Mouse (Mus musculus) MEL (cell line): ENCODE measurements around the gene H2-DMa. TPM values are rescaled to one million over a fixed set of nuclear protein-coding genes. Genes with fewer than 3 reads are reported as not detected.

Experiments used
- DNase-seq: peaks from one replicate; pipeline ENCODE4 v3.0.0; 2011; ENCODE audit warnings: low read depth, low spot score
- H3K27ac ChIP-seq: 2 replicates; pipeline ENCODE4 v1.5.1; 2012; ENCODE audit warnings: low read depth, mild to moderate bottlenecking, control low read depth, low read length, moderate library complexity; ENCODE audit not compliant: control insufficient read depth
- H3K27me3 ChIP-seq, 2 experiments: fragments of 150-350 bp in 1 of 2; sonication (generic) in 1 of 2; 2 replicates each; pipeline ENCODE4 v1.6.1; 2012; ENCODE audit warnings: low read length in 2 of 2, mild to moderate bottlenecking in 2 of 2, improper control_type of control experiment in 1 of 2, moderate library complexity in 1 of 2; ENCODE audit not compliant: insufficient read depth in 2 of 2, control insufficient read depth in 1 of 2
- H3K36me3 ChIP-seq, 2 experiments: 2 replicates each; pipeline ENCODE4 v1.6.1; 2012 to 2014; ENCODE audit warnings: low read length in 2 of 2, improper control_type of control experiment in 1 of 2, inconsistent platforms in 1 of 2, mild to moderate bottlenecking in 1 of 2; ENCODE audit not compliant: insufficient read depth in 2 of 2, control insufficient read depth in 1 of 2
- H3K4me1 ChIP-seq, 2 experiments: fragments of 150-350 bp in 1 of 2; sonication (generic) in 1 of 2; 2 replicates each; pipeline ENCODE4 v1.6.1; 2012; ENCODE audit warnings: low read length in 2 of 2, improper control_type of control experiment in 1 of 2, mild to moderate bottlenecking in 1 of 2; ENCODE audit not compliant: insufficient read depth in 2 of 2, control insufficient read depth in 1 of 2
- H3K4me3 ChIP-seq, 2 experiments: fragments of 150-350 bp in 1 of 2; sonication (generic) in 1 of 2; 2 replicates each; pipeline ENCODE4 v1.5.1; 2012; ENCODE audit warnings: low read depth in 2 of 2, low read length in 2 of 2, mild to moderate bottlenecking in 2 of 2, moderate library complexity in 2 of 2, control low read depth in 1 of 2, improper control_type of control experiment in 1 of 2; ENCODE audit not compliant: control insufficient read depth in 1 of 2, insufficient read depth in 1 of 2
- H3K79me2 ChIP-seq: 2 replicates; pipeline ENCODE4 v1.6.1; 2012; ENCODE audit warnings: mild to moderate bottlenecking, low read length, moderate library complexity; ENCODE audit not compliant: control insufficient read depth, poor library complexity, insufficient read depth
- H3K9ac ChIP-seq: 2 replicates; pipeline ENCODE4 v1.6.1; 2012; ENCODE audit warnings: low read depth, mild to moderate bottlenecking, control low read depth, low read length, moderate library complexity; ENCODE audit not compliant: control insufficient read depth, poor library complexity, severe bottlenecking
- H3K9me3 ChIP-seq: fragments of 150-350 bp; sonication (generic); replicated peaks from 2 replicates; pipeline ENCODE4 v1.6.1; 2012; ENCODE audit warnings: mild to moderate bottlenecking, low read length, improper control_type of control experiment, moderate library complexity; ENCODE audit not compliant: insufficient read depth
- BHLHE40 ChIP-seq: IDR thresholded peaks from 2 replicates; pipeline ENCODE4 v1.6.1; 2012; ENCODE audit warnings: low read depth, mild to moderate bottlenecking, inconsistent platforms, low read length, improper control_type of control experiment, borderline replicate concordance
- CHD1 ChIP-seq: IDR thresholded peaks from 2 replicates; pipeline ENCODE4 v1.6.1; 2012; ENCODE audit warnings: low read depth, mild to moderate bottlenecking, inconsistent platforms, low read length, improper control_type of control experiment
- CHD2 ChIP-seq: IDR thresholded peaks from 2 replicates; pipeline ENCODE4 v1.6.1; 2011; ENCODE audit warnings: low read length, improper control_type of control experiment
- CTCF ChIP-seq, 3 experiments: IDR thresholded peaks in 2 of 3; conservative IDR thresholded peaks in 1 of 3; 2 replicates each; pipeline ENCODE4 v1.5.1; 2011 to 2012; ENCODE audit warnings: low read length in 3 of 3, low read depth in 2 of 3, mild to moderate bottlenecking in 2 of 3, improper control_type of control experiment in 1 of 3, inconsistent platforms in 1 of 3, mixed read lengths in 1 of 3, moderate library complexity in 1 of 3; ENCODE audit not compliant: control insufficient read depth in 1 of 3, insufficient read depth in 1 of 3, poor library complexity in 1 of 3, severe bottlenecking in 1 of 3
- E2F4 ChIP-seq: IDR thresholded peaks from 2 replicates; pipeline ENCODE4 v1.6.1; 2011; ENCODE audit warnings: low read depth, low read length, improper control_type of control experiment, borderline replicate concordance
- GABPA ChIP-seq: IDR thresholded peaks from 2 replicates; pipeline ENCODE4 v1.6.1; 2012; ENCODE audit warnings: low read depth, mild to moderate bottlenecking, inconsistent platforms, low read length, improper control_type of control experiment, moderate library complexity
- GATA1 ChIP-seq: IDR thresholded peaks from 2 replicates; pipeline ENCODE4 v1.6.1; 2011; ENCODE audit warnings: low read depth, low read length, improper control_type of control experiment
- KAT2A ChIP-seq: conservative IDR thresholded peaks from 2 replicates; pipeline ENCODE4 v1.6.1; 2012; ENCODE audit warnings: low read depth, low read length, improper control_type of control experiment, inconsistent platforms
- MAFK ChIP-seq: IDR thresholded peaks from 2 replicates; pipeline ENCODE4 v1.6.1; 2011; ENCODE audit warnings: low read depth, mild to moderate bottlenecking, low read length, improper control_type of control experiment, borderline replicate concordance
- MEF2A ChIP-seq: IDR thresholded peaks from 2 replicates; pipeline ENCODE4 v1.6.1; 2014; ENCODE audit warnings: low read depth, mild to moderate bottlenecking, inconsistent platforms, low read length, improper control_type of control experiment; ENCODE audit not compliant: poor library complexity, insufficient replicate concordance, severe bottlenecking; ENCODE audit errors: extremely low read depth
- MXI1 ChIP-seq: IDR thresholded peaks from 2 replicates; pipeline ENCODE4 v1.6.1; 2011; ENCODE audit warnings: mild to moderate bottlenecking, low read depth, low read length, improper control_type of control experiment
- MYC ChIP-seq: IDR thresholded peaks from 2 replicates; pipeline ENCODE4 v1.6.1; 2011; ENCODE audit warnings: low read depth, mild to moderate bottlenecking, low read length, improper control_type of control experiment, moderate library complexity
- NELFE ChIP-seq: IDR thresholded peaks from 2 replicates; pipeline ENCODE4 v1.6.1; 2011; ENCODE audit warnings: low read depth, low read length, improper control_type of control experiment
- POLR2AphosphoS2 ChIP-seq: IDR thresholded peaks from 2 replicates; pipeline ENCODE4 v1.6.1; 2011; ENCODE audit warnings: low read length, improper control_type of control experiment
- RAD21 ChIP-seq: IDR thresholded peaks from 2 replicates; pipeline ENCODE4 v1.6.1; 2011; ENCODE audit warnings: mild to moderate bottlenecking, low read depth, low read length, improper control_type of control experiment
- SIN3A ChIP-seq: IDR thresholded peaks from 2 replicates; pipeline ENCODE4 v1.6.1; 2012; ENCODE audit warnings: low read length, improper control_type of control experiment, inconsistent platforms
- TBP ChIP-seq: IDR thresholded peaks from 2 replicates; pipeline ENCODE4 v1.8.0; 2011; ENCODE audit warnings: low read depth, low read length, improper control_type of control experiment
- USF1 ChIP-seq: IDR thresholded peaks from 2 replicates; pipeline ENCODE4 v1.6.1; 2014; ENCODE audit warnings: low read depth, mild to moderate bottlenecking, inconsistent platforms, low read length, improper control_type of control experiment, moderate library complexity
- USF2 ChIP-seq, 2 experiments: IDR thresholded peaks; 2 replicates each; pipeline ENCODE4 v1.6.1; 2011 to 2012; ENCODE audit warnings: improper control_type of control experiment in 2 of 2, low read length in 2 of 2, borderline replicate concordance in 1 of 2, inconsistent platforms in 1 of 2, low read depth in 1 of 2, mild to moderate bottlenecking in 1 of 2; ENCODE audit not compliant: insufficient read depth in 1 of 2
- ZC3H11A ChIP-seq: IDR thresholded peaks from 2 replicates; pipeline ENCODE4 v1.6.1; 2012; ENCODE audit warnings: low read depth, mild to moderate bottlenecking, inconsistent platforms, low read length, improper control_type of control experiment
- ZKSCAN1 ChIP-seq: IDR thresholded peaks from 2 replicates; pipeline ENCODE4 v1.6.1; 2012; ENCODE audit warnings: low read depth, mild to moderate bottlenecking, inconsistent platforms, low read length, improper control_type of control experiment, moderate library complexity
- ZMIZ1 ChIP-seq: IDR thresholded peaks from 2 replicates; pipeline ENCODE4 v1.6.1; 2012; ENCODE audit warnings: low read depth, mild to moderate bottlenecking, inconsistent platforms, low read length, improper control_type of control experiment, moderate library complexity
- ZNF384 ChIP-seq: IDR thresholded peaks from 2 replicates; pipeline ENCODE4 v1.6.1; 2012; ENCODE audit warnings: low read depth, mild to moderate bottlenecking, inconsistent platforms, low read length, improper control_type of control experiment
- polyA plus RNA-seq, 2 experiments: library from polyadenylated mRNA; stranded (reverse) in 1 of 2; unstranded in 1 of 2; fragments of >175 nt in 1 of 2; fragments of >200 nt in 1 of 2; gene quantifications; 2 replicates each; pipeline versions ENCODE4 v1.2.1 to v1.2.4; 2012; ENCODE audit warnings: low replicate concordance in 2 of 2, low read depth in 1 of 2; ENCODE audit not compliant: insufficient read length in 2 of 2, insufficient read depth in 1 of 2, missing spikeins in 1 of 2
- total RNA-seq: library from RNA; depleted of rRNA; stranded (reverse); fragments of 300-350 nt; gene quantifications from 2 replicates; pipeline ENCODE4 v1.2.3, GENCODE M21; 2012

Gene H2-DMa
- total and polyA plus RNA-seq, 3 experiments: 38.3 to 38.7 TPM; not detected in 1

DNA sequence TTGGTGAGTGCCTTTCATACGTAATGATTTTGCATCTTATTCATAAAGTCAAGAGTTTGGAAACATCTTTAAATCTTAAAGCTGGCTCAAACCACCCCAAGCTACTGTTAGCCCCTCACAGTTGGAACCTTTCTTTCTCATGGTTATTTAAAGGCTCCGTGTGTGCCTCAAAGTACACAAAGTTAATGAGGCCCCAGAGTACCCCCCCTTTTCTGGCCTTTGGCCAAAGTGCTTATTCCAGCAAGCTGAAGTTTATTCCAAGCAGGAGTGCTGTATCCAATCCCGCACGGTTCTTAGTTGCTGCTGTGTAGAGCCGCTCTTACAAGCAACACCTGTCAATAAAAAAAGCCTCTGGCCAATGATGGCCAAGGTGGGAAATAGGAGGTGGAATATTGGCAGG, 19.8 kb upstream of the H2-DMa start:
- Histone ChIP-seq H3K9me3 (no peaks in the 10 kb centered on the region), H3K4me3 (no peak overlapping the region), H3K79me2 (no peaks in the 10 kb centered on the region), H3K9ac (no peak overlapping the region), H3K27me3 (no peaks in the 10 kb centered on the region), H3K36me3 (no peaks in the 10 kb centered on the region), H3K27ac (no peak overlapping the region)
- no peak for DNase-seq
- no peak for TF ChIP-seq MYC
- TF ChIP-seq CHD2: no peak
- TF ChIP-seq GABPA: no peak
- no peak for TF ChIP-seq E2F4
- no peak for TF ChIP-seq GATA1
- TF ChIP-seq SIN3A: no peak
- no peak for TF ChIP-seq POLR2AphosphoS2
- TF ChIP-seq ZNF384: no peak
- no peak for TF ChIP-seq MXI1
- no peak for TF ChIP-seq USF1
- TF ChIP-seq ZKSCAN1: no peak
- TF ChIP-seq CTCF (IDR thresholded peaks at IDR 0.05 in 2 of 3, conservative IDR thresholded peaks at IDR 0.05 in 1 of 3; ENCODE audit: control insufficient read depth in 1 of 3, insufficient read depth in 1 of 3, low read depth in 2 of 3, low read length in 3 of 3, poor library complexity in 1 of 3, severe bottlenecking in 1 of 3): no peak
- no peak for TF ChIP-seq CHD1
- no peak for TF ChIP-seq ZMIZ1
- no peak for TF ChIP-seq TBP
- TF ChIP-seq KAT2A: no peak
- TF ChIP-seq BHLHE40: no peak
- no peak for TF ChIP-seq RAD21
- TF ChIP-seq NELFE: no peak
- TF ChIP-seq USF2 (IDR thresholded peaks at IDR 0.05; ENCODE audit: borderline replicate concordance in 1 of 2, insufficient read depth in 1 of 2, low read depth in 1 of 2, low read length in 2 of 2): no peak
- TF ChIP-seq, all 39 proteins: peak for 0
- no peaks in the 10 kb centered on the region; a peak in 1 of 4 replicates for H3K4me1 ChIP-seq

DNA sequence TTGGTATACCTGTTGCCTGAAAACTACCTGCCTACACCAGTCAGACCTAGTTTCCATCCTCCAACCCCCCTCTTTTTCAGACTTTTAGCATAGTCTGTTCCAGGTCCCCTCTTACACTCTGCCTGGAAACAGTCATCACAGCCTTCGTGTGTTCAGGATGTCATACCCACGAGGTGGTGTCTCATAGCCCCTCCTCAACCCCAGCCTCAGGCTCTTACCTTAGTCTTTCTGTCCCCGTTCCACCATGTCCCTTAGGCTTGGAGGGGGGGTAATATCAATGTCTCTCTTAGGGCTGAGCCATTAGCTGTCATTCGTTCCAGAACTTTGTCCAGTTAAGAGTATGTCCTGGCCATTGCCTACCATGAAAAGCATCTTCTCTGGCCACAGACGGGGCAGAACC, 18.2 kb upstream of the H2-DMa start:
- no peak overlapping the region for H3K9ac ChIP-seq
- H3K9me3 ChIP-seq: no peaks in the 10 kb centered on the region
- no peak for DNase-seq
- no peaks in the 10 kb centered on the region for H3K36me3 ChIP-seq
- no peaks in the 10 kb centered on the region for H3K79me2 ChIP-seq
- TF ChIP-seq BHLHE40: no peak
- TF ChIP-seq MEF2A: no peak
- TF ChIP-seq ZC3H11A: no peak
- no peak for TF ChIP-seq MAFK
- TF ChIP-seq GATA1: no peak
- no peak overlapping the region for H3K4me3 ChIP-seq
- no peaks in the 10 kb centered on the region for H3K27me3 ChIP-seq
- H3K27ac ChIP-seq: no peak overlapping the region
- no peaks in the 10 kb centered on the region; a peak in 1 of 4 replicates for H3K4me1 ChIP-seq
